Comparison of ENCODE assay signal across 23 mouse cellular contexts in genomic region chr15:7173346-7173745, GRCm38 (mm10).
A peak's percentile ranks its signal among the peaks of the same experiment; 100 is the strongest.
DNase-seq lines count a peak whose midpoint lies in the region; ATAC-seq and TF ChIP-seq lines count a peak whose summit lies in the region.
"Had no signal": no experiment of that assay in that cellular context is flagged by ENCODE, and none has a peak within 500 bp of the region (broad histone marks: within the 10 kb centered on the region; RNA-seq: fewer than 3 reads in every experiment).

No protein-coding gene starts in this region.

- no peaks in the 10 kb centered on the region for H3K27me3 ChIP-seq in heart, adult 2 months (ENCODE audit: control insufficient read depth, insufficient read depth, low read length)
- H3K27me3 ChIP-seq in heart, embryonic 12.5 days (replicated peaks) = no peaks in the 10 kb centered on the region
- H3K27me3 ChIP-seq in heart, embryonic 14.5 days (ENCODE audit: control insufficient read depth, insufficient read depth, low read length) = no peaks in the 10 kb centered on the region
- no peaks in the 10 kb centered on the region for H3K27me3 ChIP-seq in heart, embryonic 16.5 days (ENCODE audit: control insufficient read depth, insufficient read depth, low read length)
- H3K27me3 ChIP-seq: embryonic facial prominence, embryonic 13.5 days; forebrain, embryonic 12.5 days; forebrain, embryonic 15.5 days; hindbrain, embryonic 12.5 days; hindbrain, embryonic 15.5 days had no signal

- peaks cover 3% of the 10 kb centered on the region for H3K4me1 ChIP-seq in heart, adult 2 months (ENCODE audit: control insufficient read depth, insufficient read depth, low read length)
- peaks cover 12% of the 10 kb centered on the region for H3K4me1 ChIP-seq in heart, embryonic 12.5 days (replicated peaks)
- H3K4me1 ChIP-seq in heart, embryonic 14.5 days (ENCODE audit: control insufficient read depth in 2 of 2, insufficient read depth in 2 of 2, low read length in 2 of 2) = peaks cover 7 to 11% of the 10 kb centered on the region in 2 experiments
- H3K4me1 ChIP-seq in heart, embryonic 16.5 days (ENCODE audit: control insufficient read depth, insufficient read depth, low read length) = peaks cover 15% of the 10 kb centered on the region
- H3K4me1 ChIP-seq: embryonic facial prominence, embryonic 13.5 days; forebrain, embryonic 12.5 days; forebrain, embryonic 15.5 days; hindbrain, embryonic 12.5 days; hindbrain, embryonic 15.5 days had no signal

- peaks cover 7% of the 10 kb centered on the region for H3K36me3 ChIP-seq in heart, adult 2 months (ENCODE audit: control insufficient read depth, insufficient read depth, low read length)
- H3K36me3 ChIP-seq in heart, embryonic 12.5 days = peaks cover 57% of the 10 kb centered on the region
- peaks cover 77% of the 10 kb centered on the region for H3K36me3 ChIP-seq in heart, embryonic 14.5 days (ENCODE audit: control insufficient read depth, insufficient read depth, low read length)
- peaks cover 31% of the 10 kb centered on the region for H3K36me3 ChIP-seq in heart, embryonic 16.5 days (ENCODE audit: control insufficient read depth, insufficient read depth)
- H3K36me3 ChIP-seq: forebrain, embryonic 12.5 days; forebrain, embryonic 15.5 days had no signal

- 67% methylated on average over 7 of the region's 7 CpGs for whole genome bisulfite sequencing in heart, adult 2 months
- WGBS in heart, embryonic 12.5 days = 63% methylated on average over 7 of the region's 7 CpGs
- WGBS in heart, embryonic 14.5 days = 48% methylated on average over 7 of the region's 7 CpGs
- 57% methylated on average over 7 of the region's 7 CpGs for WGBS in heart, embryonic 16.5 days

- TF ChIP-seq EP300 in heart, adult 2 months (IDR thresholded peaks at IDR 0.05; ENCODE audit: insufficient read depth, low read depth, low read length) = no peak

- ATAC-seq in heart, embryonic 12.5 days (ENCODE audit: insufficient number of reproducible peaks, low FRiP score) = no peak
- 0 out of 2 replicates have a peak, but pooled peaks have one; percentile 54 for ATAC-seq in heart, embryonic 14.5 days (ENCODE audit: insufficient number of reproducible peaks, insufficient read depth, low FRiP score, low read depth)
- peak; percentile 67 for ATAC-seq in heart, embryonic 16.5 days (replicated peaks; ENCODE audit: extremely low read depth, insufficient read depth, low FRiP score)
- ATAC-seq: activated CD4-positive, CD25-positive, alpha-beta regulatory T cell, adult 4 months; CD4-positive, CD25-positive, alpha-beta regulatory T cell, adult 4 months; forebrain, embryonic 15.5 days had no signal

- no peak for TF ChIP-seq CTCF in heart, adult 2 months (IDR thresholded peaks at IDR 0.05)

- peak overlapping the region; percentile 78 for H3K27ac ChIP-seq in heart, adult 2 months
- H3K27ac ChIP-seq in heart, embryonic 12.5 days (ENCODE audit: poor library complexity, severe bottlenecking) = 0 out of 2 replicates have a peak overlapping the region, but pooled peaks have one; percentile 55
- peak overlapping the region; percentile 56 to 66; a peak in 3 of 4 replicates for H3K27ac ChIP-seq in heart, embryonic 14.5 days (replicated peaks in 1 of 2; ENCODE audit: control insufficient read depth in 1 of 2, insufficient read depth in 1 of 2, low read depth in 2 of 2, low read length in 2 of 2)
- peak overlapping the region; percentile 33 for H3K27ac ChIP-seq in heart, embryonic 16.5 days (ENCODE audit: low read length)
- H3K27ac ChIP-seq: embryonic facial prominence, embryonic 10.5 days; embryonic facial prominence, embryonic 13.5 days; forebrain, embryonic 12.5 days; forebrain, embryonic 15.5 days; hindbrain, embryonic 12.5 days; hindbrain, embryonic 15.5 days had no signal

- DNase-seq in heart, adult 2 months = peak in 1 of 2 experiments; percentile 42
- no peak for DNase-seq in heart, postnatal 25 days (ENCODE audit: low spot score)
- no peak for DNase-seq in heart, adult 9 months (ENCODE audit: low spot score in 2 of 2)
- no peak for DNase-seq in left cerebral cortex, postnatal 10 days (ENCODE audit: extremely low spot score in 1 of 2, low spot score in 2 of 2)
- DNase-seq in frontal cortex, postnatal 25 days (ENCODE audit: low spot score in 2 of 2) = no peak
- DNase-seq: adrenal gland, adult 8-10 months; adrenal gland, postnatal 25 days; cerebellum, adult 11-12 months; cerebellum, adult 8-10 months; embryo, embryonic 11 days; gastrocnemius, postnatal 25 days had no signal

- H3K4me2 ChIP-seq in heart, embryonic 12.5 days = no peak overlapping the region
- peak overlapping the region; percentile 7; the same call in 1 of the 2 replicates for H3K4me2 ChIP-seq in heart, embryonic 14.5 days (ENCODE audit: low read length)
- peak overlapping the region; percentile 40; the same call in 1 of the 2 replicates for H3K4me2 ChIP-seq in heart, embryonic 16.5 days (ENCODE audit: low read depth, low read length)
- H3K4me2 ChIP-seq: embryonic facial prominence, embryonic 13.5 days; forebrain, embryonic 12.5 days; forebrain, embryonic 15.5 days; hindbrain, embryonic 12.5 days; hindbrain, embryonic 15.5 days had no signal

- H3K4me3 ChIP-seq in heart, adult 2 months = peak overlapping the region; percentile 2; the same call in 1 of the 2 replicates
- H3K4me3 ChIP-seq in heart, embryonic 12.5 days = no peak overlapping the region
- H3K4me3 ChIP-seq in heart, embryonic 14.5 days (ENCODE audit: control insufficient read depth in 1 of 2, insufficient read depth in 1 of 2, low read depth in 1 of 2, low read length in 2 of 2) = no peak overlapping the region
- H3K4me3 ChIP-seq in heart, embryonic 16.5 days (ENCODE audit: low read length) = no peak overlapping the region
- H3K4me3 ChIP-seq: embryonic facial prominence, embryonic 10.5 days; embryonic facial prominence, embryonic 13.5 days; erythroblast, embryonic 14.5 days; forebrain, embryonic 12.5 days; forebrain, embryonic 15.5 days; hindbrain, embryonic 12.5 days; hindbrain, embryonic 15.5 days had no signal

- H3K9ac ChIP-seq in heart, adult 2 months (ENCODE audit: low read depth, low read length) = no peak overlapping the region
- H3K9ac ChIP-seq in heart, embryonic 12.5 days = no peak overlapping the region
- no peak overlapping the region for H3K9ac ChIP-seq in heart, embryonic 14.5 days (ENCODE audit: low read length)
- H3K9ac ChIP-seq in heart, embryonic 16.5 days (ENCODE audit: low read length) = no peak overlapping the region
- H3K9ac ChIP-seq: embryonic facial prominence, embryonic 13.5 days; forebrain, embryonic 12.5 days; forebrain, embryonic 15.5 days; hindbrain, embryonic 12.5 days; hindbrain, embryonic 15.5 days had no signal

- no peaks in the 10 kb centered on the region for H3K79me2 ChIP-seq in heart, adult 2 months (replicated peaks; ENCODE audit: control insufficient read depth, insufficient read depth, low read length)

- intact Hi-C loops in heart, adult 2 months (cut with DNase I) = loop anchor here (2.0 kb wide), 2 partner anchors 13 to 39 kb away; no protein-coding TSS in a partner anchor
- intact Hi-C loops in heart, postnatal 25 days (cut with DNase I) = no loop called here
- intact Hi-C loops in left cerebral cortex, postnatal 10 days (cut with DNase I) = no loop called here

- H3K9me3 ChIP-seq in heart, embryonic 12.5 days (replicated peaks) = no peaks in the 10 kb centered on the region
- H3K9me3 ChIP-seq in heart, embryonic 14.5 days (ENCODE audit: control insufficient read depth, low read length) = no peaks in the 10 kb centered on the region
- no peaks in the 10 kb centered on the region for H3K9me3 ChIP-seq in heart, embryonic 16.5 days (replicated peaks; ENCODE audit: control insufficient read depth, low read length)
- H3K9me3 ChIP-seq: embryonic facial prominence, embryonic 10.5 days; embryonic facial prominence, embryonic 13.5 days; forebrain, embryonic 12.5 days; forebrain, embryonic 15.5 days; hindbrain, embryonic 12.5 days; hindbrain, embryonic 15.5 days had no signal

- TF ChIP-seq POLR2A in heart, adult 2 months (IDR thresholded peaks at IDR 0.05; ENCODE audit: insufficient read depth, low read depth, low read length) = no peak
